Mouse (Mus musculus): Measurements from ENCODE around the gene Mapk9.

GRCm38 (mm10) chr11:49798931-49799330 is 47.6 kb upstream of the Mapk9 start:
- no peak for TF ChIP-seq POLR2A (IDR thresholded peaks at IDR 0.05; ENCODE audit: insufficient read depth, low read length)
- TF ChIP-seq CTCF (IDR thresholded peaks at IDR 0.05; ENCODE audit: low read depth, low read length) = no peak
- TF ChIP-seq EP300 (IDR thresholded peaks at IDR 0.05; ENCODE audit: insufficient read depth, low read depth, low read length) = no peak
